Mouse (Mus musculus): ENCODE data around the gene Cgref1.

The Cgref1 gene

DNA sequence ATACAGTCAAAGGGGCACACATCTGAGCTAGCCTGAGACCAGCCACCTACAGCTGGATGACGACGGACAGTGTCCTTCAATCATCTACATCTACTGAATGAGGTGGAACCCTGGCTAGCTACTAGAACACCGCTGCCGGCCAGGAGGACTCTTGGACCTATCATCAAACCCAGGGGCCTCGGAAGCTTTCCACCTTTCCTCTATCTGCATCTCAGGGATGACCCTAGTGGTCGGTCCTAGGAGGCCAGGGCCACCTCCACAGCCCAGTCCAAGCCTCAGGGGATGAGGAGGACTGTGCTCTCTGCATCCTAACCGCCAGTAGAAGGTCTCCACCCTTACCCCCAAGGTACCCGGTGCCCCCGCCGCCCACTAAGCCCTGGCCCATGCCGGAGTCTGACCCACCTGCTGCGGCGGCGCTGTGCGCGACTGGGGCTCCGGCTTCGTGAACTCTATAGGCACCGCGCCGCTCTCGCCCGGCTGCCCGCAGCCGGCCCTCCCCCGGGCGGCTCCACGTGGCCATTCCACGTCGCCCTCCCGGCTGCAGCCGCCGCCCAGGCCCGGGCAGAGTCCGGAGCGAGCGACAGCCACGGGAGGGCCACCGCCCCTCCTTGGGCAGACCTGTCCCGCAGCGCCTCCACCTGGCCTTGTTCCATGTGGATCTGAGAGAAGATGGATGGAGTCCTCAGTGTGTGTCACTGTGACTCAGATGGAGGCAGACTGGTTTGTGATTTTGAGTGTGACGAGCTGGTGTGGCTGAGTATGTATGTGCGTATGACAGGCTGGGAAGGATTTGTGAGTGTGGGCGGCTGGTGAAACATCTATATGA, at the start of gene Cgref1:
TSS of gene Cgref1 (minus strand) at position 636 of the 826 bp plus-strand sequence.
- ATAC-seq (ENCODE audit: insufficient number of reproducible peaks, low FRiP score, low TSS enrichment) = peak; percentile 69

DNA sequence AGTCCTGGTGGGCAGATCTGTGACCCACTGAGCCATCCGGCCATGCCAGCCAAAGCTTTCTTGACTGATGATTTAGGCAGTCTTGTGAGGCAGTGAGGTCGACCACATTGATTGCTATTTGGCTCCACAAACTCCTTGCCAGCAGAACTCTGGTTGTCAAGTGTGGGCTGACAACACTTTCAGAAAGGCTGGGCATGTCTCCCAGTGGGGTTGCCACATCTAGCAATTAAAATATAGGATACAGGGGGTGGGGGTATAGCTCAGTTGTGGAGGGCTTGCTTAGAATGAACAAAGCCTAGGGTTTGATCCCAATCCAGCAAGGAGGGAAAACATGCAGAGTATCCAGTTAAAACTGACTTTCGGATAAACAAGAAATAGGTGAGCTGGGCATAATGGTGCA, 48.7 kb upstream of the Cgref1 start:
- ATAC-seq (ENCODE audit: insufficient number of reproducible peaks, low FRiP score, low TSS enrichment) = no peak

DNA sequence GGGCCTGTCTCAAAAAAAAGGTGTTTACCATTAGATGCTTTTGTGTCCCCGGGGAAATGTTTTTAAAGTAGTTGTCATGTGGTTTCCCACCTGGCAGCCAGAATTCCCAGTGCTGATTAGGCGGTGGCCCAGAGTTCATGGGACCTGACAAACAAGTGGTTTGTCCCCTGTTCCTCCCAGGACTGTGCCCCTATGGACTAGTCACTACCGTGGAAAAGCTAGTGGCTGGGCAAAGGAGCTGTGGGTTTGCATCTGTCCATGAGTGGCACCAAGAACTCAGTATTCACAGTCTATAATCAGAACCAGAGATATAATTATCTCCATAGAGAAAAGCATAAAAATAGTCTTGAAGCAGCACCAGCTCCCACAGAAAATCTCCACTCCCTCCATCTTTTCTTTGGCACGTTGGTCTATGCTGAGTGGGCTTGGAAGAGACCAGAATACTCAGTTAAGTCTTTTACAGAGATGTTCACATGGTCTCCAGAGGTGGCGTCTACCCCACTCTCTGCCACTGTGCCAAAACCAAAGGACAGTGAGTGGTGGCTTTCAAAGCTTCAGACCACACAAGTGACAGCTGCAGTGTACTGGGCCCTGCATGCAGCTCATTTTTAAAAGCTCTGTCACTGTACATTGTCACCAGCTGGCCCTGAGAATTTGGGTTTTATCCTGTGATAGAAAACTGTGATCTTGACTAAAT, 47.7 kb upstream of the Cgref1 start:
- ATAC-seq (ENCODE audit: insufficient number of reproducible peaks, low FRiP score, low TSS enrichment) = no peak

DNA sequence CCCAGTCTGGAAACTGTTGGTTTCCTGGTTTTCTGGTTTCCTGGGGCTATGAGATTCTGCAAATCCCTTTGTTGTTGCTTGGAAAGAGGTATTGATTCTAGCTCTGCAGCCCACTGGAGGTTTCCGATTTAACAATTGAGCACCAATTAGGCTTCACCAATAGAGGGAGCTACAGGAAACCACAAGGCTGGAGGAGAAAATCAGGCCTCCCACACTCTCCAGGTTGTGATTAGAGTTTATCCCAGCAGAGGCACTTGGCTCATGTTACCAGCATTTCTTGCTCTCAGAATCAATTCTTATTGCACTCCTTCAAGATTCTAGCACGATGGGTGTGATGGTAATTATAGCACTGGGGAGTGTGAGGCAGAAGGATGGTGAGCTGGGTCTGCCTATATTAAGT, 37.0 kb upstream of the Cgref1 start:
- ATAC-seq (ENCODE audit: insufficient number of reproducible peaks, low FRiP score, low TSS enrichment) = no peak

DNA sequence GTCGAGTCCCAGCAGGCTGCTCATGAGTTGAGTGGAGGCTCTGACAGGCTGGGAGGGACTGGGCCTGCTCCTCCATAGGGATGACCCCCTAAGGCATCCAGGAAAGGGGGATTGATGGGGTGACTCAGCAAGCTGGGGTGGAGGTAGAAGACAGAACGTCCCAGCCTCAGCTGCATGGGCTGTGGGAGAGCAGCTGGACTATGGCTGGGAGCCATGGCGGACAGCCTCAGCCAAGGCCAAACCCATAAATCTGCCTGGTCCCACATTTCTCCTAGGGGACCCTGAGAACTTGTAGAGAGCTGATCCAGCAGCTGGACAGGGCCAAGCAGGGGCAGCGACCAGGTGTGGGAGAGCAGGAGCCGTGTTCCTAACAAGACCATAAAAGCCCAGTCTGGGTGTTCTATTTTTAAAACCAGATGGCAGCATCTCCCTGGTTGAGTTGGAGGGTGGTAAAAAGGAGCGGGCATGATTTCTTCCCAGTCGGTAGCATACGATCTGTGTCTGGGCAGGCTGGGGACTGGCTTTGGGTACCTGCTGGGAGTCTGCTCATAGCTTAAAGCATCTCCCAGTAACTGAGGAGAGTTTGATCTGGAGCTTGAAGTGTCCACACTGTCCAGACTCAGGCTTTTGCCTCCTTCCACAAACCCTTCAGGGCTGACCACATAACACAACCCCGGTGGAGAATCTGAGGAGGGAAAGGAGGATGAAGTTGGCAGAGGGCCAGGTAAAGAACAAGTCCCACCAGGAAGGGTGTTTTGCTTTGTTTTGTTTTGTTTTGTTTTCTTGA, 29.7 kb upstream of the Cgref1 start:
- ATAC-seq (ENCODE audit: insufficient number of reproducible peaks, low FRiP score, low TSS enrichment) = no peak

DNA sequence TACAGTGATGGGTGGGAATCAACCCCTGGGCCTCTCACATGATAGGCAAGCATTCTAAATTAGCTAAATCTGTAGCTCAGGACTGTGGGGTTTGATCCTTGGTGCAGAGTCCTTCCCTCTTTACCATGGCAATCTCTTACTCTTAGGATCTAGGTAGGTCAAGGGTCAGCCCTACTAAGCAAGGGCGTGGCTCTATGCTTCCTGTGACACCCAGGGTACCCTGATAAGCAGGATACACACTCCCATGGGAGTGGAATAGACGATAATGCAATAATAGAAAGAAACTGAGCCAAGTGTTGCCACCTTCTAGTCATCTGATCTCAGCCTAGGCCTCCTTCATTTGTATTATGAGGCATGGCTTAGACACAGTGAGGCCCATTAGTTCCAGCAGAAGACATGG, 24.0 kb upstream of the Cgref1 start:
- no peak for ATAC-seq (ENCODE audit: insufficient number of reproducible peaks, low FRiP score, low TSS enrichment)

DNA sequence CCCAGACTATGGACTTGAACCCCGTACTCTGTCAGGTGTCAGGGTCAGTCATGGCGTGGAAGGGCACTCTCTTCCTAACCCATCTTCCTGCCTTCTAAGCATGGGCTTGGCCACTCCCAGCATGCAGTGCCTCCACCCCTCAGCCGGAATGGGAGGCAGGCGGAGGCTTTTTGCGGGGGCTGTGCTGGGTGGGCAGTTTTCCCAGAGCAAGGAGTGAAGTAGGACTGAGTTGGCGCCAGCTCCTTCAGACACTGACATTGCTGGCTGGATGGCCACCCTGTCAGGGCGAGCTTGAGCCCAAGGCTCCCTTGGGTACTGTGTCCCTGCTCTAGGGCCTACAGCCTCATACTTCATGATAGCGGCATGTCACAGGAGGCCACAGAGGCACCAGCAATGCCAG, 23.0 kb upstream of the Cgref1 start, which contains the start of gene Tcf23:
TSS of gene Tcf23 (plus strand) at position 247 of the 400 bp plus-strand sequence.
- ATAC-seq (ENCODE audit: insufficient number of reproducible peaks, low FRiP score, low TSS enrichment) = no peak

DNA sequence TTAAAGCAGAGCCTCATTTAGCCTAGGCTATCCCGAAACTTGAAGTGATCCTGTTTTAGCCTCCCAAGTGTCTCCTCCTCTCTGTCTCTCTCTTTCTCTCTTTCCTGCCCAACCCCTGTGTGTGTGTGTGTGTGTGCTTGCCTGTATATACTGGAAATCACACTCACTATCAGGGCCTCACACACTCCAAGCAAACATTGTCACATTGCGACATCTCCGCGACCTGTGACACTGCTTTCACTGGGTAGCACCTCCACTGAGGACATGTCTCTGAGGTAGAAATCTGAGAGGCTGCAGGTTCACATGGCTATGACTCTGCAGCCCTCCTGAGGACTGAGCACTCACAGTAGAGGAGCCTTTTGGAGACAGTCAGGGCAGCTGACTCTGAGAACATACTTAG, 20.8 kb upstream of the Cgref1 start:
- no peak for ATAC-seq (ENCODE audit: insufficient number of reproducible peaks, low FRiP score, low TSS enrichment)

DNA sequence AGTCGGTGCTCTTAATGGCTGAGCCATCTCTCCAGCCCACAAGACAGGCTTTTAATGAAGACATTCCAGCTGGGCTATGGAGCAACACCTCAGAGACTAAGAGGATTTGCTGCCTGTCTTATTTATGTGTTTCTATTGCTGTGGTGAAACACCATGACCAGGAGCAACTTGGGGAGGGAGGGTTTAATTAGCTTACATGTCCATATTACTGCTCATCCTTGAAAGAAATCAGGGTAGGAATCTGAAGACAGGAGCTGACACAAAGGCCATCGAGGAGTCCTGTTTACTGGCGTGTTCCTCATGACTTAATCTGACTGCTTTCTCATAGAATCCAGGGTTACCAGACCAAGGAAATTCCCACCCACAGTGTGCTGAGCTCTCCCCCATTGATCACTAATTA, 18.5 kb upstream of the Cgref1 start:
- ATAC-seq (ENCODE audit: insufficient number of reproducible peaks, low FRiP score, low TSS enrichment) = no peak

DNA sequence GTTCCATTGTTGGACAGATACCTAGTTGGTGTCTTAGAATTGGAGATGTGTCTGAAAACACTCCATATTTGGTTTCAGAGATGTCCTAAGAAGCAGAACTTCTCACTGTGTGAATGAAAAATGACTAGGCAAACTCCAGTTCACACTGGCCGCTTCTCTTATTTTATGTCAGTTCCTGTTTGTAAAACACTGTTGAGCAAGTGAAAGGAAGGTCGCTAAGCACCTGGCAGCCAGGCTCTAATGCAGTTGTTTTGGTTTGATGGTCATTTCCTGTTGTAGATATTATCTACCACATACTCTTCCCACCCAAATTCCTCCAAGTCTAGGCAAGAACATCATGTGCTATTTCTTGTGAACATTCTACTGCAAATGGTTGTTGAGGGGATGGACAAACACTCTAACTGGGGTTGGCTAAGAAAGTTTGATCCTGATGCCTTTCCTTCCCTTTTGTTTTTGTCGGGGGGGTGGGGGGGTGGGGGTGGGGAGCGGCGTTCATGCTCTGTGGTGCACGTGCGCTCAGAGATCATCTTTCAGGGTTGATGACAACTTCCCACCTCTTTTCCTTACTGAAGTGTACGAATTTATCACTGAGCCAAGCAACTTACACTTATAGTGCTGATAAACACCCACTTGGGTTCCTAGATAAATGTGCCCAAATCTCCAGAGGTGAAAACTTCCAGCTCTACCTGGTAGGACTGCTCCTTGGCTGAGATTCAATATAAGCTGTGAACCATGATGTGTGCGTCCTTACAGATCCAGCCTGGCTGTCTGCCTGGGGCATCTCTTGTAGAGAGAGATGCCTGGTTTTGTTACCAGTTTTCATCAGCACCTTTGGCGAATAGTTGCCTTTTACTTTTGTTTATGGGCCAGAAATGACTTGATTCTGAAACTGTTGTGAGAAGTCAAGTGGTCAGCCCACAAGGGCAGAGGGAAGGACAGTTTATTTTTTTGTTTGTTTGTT, 16.4 kb upstream of the Cgref1 start:
- no peak for ATAC-seq (ENCODE audit: insufficient number of reproducible peaks, low FRiP score, low TSS enrichment)

DNA sequence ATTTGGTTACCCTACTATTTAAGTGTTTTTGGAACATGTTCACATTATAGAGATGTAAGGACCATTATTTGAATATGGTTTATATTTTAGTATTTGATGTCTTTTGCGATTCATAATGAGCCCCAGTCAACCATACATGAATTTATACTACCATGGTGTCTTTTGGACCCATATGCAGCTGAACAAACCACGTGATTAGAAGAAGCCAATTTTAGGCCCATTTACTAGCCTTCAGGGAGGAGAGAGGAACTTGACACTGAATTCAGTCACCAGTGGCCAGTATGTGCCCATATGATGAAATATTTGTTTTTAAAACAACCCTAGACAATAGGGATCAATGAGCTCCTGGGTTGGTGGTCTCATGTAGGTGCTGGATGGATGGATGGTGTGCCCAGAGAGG, 15.4 kb upstream of the Cgref1 start:
- ATAC-seq (ENCODE audit: insufficient number of reproducible peaks, low FRiP score, low TSS enrichment) = no peak

DNA sequence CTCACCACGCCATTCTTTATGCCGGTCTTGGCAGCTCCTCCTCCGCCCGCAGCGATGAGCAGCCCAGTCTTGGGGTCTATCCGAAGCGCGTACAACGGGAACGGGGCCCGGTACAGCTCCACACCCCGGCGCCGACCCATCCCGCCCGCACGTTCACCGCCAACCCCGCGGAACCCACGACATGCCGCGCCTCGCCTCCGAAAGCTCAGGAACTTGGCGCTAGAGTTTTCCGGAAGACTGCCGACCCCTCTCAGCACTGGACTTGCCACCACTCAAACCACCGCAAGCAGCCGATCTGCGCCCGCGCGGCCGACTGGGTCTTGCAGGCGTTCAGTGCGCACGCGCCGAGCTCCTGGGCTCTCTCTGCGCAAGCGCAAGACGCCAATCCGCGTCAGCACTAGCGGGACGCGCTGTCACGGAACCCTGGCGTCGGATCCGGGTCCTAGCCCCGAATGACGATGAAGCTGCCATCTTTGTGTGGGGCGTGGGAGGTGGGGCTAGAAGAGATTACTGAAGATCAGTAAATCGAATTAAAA, 14.6 kb upstream of the Cgref1 start, which contains the start of gene Preb:
TSS of gene Preb (minus strand) at position 396 of the 536 bp plus-strand sequence.
- ATAC-seq (ENCODE audit: insufficient number of reproducible peaks, low FRiP score, low TSS enrichment) = peak; percentile 95

DNA sequence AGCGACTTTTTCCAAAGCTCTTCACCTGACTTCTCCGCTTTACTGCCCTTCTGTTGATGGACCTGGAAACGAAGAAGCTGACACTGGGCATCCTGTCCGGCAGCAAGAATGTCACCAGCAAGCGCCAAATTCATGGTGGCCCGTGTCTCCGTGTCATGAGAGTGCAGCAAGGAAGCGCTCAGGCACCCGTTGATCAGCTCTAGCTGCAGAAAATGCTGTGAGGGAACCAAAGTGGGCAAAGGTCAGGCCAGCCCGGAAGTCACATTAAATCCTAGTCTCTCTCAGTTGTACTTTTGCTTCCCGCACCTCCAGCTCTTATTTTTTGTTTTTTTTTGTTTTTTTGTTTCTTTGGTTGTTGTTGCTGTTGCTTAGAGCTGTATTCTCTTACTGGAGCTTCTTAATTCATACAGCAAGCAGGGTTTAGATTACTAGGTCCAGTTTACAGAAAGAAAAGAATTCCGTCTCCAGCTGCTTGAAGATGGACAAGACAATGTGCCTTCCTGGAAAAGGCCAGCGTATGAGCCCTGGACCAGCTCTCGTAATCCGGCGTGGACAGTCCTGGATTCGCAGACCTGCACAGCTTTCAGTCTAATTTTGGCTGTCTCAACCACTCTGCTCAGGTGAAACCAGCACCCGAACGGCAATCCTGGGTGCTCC, 13.9 kb upstream of the Cgref1 start:
- ATAC-seq (ENCODE audit: insufficient number of reproducible peaks, low FRiP score, low TSS enrichment) = no peak

DNA sequence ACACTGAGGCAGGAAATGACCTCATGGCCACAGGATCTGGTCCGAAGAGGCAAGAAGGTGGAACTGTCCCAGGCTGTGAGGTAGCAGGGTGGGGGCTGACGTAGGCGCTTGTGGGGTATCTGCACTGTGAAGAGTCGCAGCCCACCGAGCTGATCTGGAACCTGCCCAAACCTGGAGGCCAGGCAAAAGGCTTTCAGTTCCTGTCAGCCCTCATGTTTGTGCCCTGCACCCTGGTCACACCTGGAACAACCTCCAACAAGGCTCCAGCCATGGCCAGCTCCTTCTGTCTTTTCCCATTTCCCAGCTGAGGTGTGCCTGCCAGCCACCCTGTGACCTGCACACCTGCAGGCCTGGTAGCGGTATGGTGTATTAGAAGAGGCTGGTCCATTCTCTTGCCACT, 12.5 kb upstream of the Cgref1 start:
- no peak for ATAC-seq (ENCODE audit: insufficient number of reproducible peaks, low FRiP score, low TSS enrichment)

DNA sequence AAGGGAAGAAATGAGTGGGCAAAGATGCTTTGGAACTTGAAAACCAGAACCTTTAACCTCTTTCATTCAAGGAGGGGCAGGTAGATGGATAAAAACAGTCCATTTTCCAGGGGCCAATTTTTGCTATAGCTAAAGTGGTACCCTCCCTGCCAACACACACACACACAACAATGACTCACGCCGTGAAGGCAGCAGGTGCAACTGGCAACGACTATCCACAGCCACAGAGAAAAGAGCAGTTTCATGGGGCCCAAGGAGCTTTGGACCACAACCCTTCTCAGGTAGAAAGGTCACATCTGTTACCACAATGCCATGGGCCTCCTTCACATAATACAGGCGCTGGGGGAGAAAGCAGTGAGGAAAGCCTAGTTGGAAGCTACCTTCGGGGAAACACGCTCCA, 10.4 kb upstream of the Cgref1 start:
- ATAC-seq (ENCODE audit: insufficient number of reproducible peaks, low FRiP score, low TSS enrichment) = no peak

DNA sequence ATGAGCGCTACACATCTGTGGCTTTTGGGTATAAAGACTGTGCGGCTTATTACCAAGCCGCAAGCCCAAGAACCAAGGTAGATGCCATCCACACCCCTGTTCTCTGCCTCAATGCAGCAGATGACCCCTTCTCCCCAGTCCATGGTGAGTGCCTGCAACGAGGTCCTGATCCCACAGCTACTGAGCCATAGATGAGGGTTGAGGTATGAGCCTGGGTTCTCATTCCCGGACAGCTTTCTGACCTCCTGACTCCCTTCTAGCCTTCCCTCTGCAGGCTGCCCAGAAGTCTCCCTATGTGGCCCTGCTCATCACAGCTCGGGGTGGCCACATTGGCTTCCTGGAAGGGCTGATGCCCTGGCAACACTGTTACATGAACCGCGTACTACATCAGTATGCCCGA, 9.2 kb upstream of the Cgref1 start:
- ATAC-seq (ENCODE audit: insufficient number of reproducible peaks, low FRiP score, low TSS enrichment) = no peak

DNA sequence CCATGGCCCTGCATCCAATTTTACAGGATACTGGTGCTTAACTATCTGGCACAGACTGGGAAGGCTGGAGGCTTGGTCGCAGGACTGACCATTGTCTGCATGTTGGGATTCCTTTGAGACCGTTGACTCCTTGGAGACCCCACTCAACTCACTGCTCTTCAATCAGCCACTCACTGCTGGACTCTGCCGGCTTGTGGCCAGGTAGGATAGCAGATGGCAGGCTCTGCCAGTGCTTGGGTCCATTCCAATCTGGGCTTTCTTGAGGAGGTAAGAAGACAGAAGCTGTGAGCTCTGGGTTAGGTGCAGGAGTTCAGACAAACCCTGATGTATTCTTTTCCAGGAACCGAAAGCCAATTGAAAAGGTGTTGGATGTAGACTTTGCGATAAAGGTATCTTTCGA, 8.7 kb upstream of the Cgref1 start:
- ATAC-seq (ENCODE audit: insufficient number of reproducible peaks, low FRiP score, low TSS enrichment) = no peak

DNA sequence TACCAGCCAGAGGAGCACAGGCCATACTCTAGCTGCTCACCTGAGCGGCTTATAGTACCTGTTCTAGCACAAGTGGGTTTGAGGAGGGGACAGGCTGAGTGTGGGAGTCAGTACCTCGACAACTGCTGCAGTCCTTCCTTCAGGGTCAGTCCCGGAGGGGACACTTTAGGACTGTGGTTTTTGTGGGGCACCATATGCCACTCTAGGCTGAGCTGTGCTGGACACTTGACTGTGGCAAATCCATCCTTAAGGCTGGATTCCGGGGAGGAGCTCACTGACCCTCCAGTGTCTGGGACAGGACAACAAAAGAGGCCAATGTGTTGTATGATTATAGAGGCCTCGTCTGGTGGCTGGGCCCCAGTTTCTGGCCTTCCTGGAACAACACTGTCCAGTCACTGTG, 7.2 kb upstream of the Cgref1 start:
- no peak for ATAC-seq (ENCODE audit: insufficient number of reproducible peaks, low FRiP score, low TSS enrichment)

DNA sequence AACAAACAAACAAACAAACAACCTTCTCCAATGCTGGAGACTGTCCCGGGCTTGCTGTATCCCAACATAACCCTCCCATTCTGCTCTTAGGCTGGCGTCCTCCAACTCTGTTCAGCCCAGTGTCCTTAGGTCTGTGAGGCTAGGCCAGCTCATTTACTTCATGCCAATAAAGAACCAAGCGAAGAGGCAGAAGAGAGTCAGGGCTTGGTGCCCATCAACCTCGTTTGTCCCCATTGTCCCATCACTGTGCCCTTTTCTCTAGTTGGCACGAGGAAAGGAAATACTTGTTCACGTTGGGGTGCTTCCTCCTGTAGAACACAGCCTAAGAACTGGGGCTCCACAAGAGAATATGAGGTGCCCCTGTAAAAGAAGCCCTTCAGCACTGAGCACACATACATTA, 6.3 kb upstream of the Cgref1 start:
- ATAC-seq (ENCODE audit: insufficient number of reproducible peaks, low FRiP score, low TSS enrichment) = no peak
